Mouse (Mus musculus) layer of hippocampus, adult 11-12 months (tissue): ENCODE results near the gene H2-T3.
"Not testable (repeated sequence)": the region's sequence is repeated elsewhere in the genome, so short reads cannot be mapped to it uniquely, and the experiment has no call there.

Experiments used
- DNase-seq: peaks from one replicate; pipeline ENCODE4 v3.0.0; 2022; ENCODE audit warnings: low spot score

The H2-T3 gene

GRCm38 (mm10) chr17:36190169-36190507, at the start of gene H2-T3:
Gene H2-T3 (minus strand): TSS chr17:36190287.
- DNase-seq, result no peak

- no peak for DNase-seq
Measured at GRCm38 (mm10) chr17:36237321-36237921, 47.3 kb upstream of the H2-T3 start.

DNA sequence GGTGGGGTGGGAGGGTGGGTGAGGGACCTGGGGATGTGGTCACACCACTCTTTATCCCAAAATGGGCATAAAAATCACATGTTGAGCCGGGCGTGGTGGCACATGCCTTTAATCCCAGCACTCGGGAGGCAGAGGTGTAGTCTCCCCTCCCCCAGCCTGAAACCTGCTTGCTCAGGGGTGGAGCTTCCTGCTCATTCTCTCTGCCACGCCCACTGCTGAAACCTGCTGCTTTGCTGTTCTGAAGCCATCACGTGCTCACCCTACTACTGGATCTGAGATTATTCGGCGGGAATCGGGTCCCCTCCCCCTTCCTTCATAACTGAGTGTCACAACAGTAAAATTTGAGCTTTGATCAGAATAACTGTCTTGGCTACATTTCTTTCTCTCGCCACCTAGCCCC, 45.2 kb upstream of the H2-T3 start:
- DNase-seq, result not testable (repeated sequence)

- DNase-seq, result no peak
Measured at GRCm38 (mm10) chr17:36233572-36233971, 43.5 kb upstream of the H2-T3 start.

GRCm38 (mm10) chr17:36231318-36231717, 41.2 kb upstream of the H2-T3 start:
- DNase-seq, result peak; percentile 40

DNA sequence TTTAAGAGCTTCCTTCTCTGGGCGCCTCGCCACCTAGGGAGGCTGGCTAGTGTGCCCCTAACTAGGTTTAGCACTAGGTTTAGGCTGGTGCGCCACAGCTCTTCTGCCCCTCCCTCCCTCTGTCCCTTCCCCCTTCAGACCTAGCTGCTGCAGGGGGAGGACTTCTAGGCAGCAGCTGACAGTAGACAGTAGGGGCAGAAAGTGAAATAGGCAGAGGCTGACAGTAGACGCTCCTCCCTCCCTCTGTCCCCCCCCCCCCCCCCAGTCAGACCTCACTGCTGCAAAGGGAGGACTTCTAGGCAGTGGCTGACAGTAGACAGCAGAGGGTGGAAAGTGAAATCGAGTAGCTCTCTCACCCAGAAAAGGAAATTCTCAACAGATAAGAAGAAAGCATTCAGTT, 39.0 kb upstream of the H2-T3 start:
- no peak for DNase-seq

DNA sequence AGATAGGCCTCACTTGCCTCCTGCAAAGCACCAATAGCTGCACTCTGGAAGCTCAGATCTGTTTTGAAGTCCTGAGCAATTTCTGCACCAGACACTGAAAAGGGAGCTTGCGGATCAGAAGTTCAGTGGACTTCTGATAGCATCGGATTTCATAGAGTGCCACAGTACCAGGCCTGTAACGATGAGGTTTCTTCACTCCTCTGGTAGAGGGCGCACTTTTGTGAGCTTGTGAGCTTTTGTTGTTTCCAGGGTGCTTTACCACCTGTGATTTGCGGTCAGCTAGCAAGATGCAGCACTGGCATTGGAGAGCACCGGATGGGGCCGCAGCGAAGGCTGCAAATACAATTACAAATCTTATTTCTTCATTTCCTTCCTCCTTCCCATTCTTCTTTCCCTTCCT, 36.8 kb upstream of the H2-T3 start:
- no peak for DNase-seq

DNA sequence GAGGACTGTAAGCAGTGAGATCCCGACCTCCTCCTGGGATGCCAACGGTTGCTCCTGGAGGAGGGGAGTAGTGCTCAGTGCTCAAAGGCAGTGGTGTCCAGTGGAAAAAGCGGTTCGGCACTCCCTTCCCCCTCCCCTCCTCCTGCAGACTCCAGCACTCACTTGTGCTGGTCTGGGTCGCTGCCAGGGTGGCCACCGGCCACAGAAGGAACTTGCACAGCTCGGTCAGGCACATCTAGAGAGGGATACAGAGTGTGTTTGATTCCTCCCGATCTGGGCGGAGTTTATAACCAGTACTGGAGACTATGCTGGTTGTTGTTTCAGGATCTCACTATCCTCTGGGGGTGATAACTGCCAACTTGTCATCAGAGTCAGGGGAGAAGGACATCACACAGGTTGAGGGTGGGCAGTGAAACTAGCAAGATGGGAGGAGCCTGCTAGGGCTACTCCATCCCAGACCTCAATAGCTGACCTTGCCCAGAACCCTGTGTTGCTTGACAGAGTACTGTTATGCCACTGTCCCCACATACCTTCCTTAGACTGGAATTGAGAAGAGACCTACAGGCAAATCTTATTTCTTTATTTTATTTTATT, 35.2 kb upstream of the H2-T3 start:
- DNase-seq, result no peak

GRCm38 (mm10) chr17:36224451-36224850, 34.4 kb upstream of the H2-T3 start:
- no peak for DNase-seq

DNA sequence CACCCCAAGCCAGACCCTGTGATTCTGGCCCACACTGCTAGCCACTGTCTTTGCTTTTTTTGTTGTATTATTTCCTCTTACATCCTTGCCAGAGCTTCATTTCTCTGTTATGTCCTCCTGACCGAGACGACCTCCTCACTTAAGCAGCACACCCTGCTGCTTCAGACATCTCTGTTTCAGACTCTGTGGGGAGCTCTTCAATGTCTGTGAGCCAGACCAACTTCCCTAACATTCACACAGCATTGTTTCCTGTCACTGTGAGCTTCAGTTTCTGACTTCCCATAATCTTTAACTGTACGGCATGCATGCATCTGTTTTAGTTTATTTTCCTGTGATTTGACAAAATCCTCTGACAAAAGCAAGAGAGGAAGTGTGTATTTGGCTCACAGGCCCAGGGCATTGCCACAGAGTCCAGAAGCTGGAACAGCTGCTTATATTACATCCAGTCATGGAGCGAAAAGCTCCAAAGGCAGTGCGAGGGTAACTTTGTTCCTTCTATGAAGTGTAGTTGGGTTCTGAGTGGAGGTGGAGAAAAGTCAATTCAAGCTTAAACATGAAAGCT, 28.6 kb upstream of the H2-T3 start:
- DNase-seq, result no peak

GRCm38 (mm10) chr17:36215586-36215985, 25.5 kb upstream of the H2-T3 start:
- DNase-seq, result no peak

DNA sequence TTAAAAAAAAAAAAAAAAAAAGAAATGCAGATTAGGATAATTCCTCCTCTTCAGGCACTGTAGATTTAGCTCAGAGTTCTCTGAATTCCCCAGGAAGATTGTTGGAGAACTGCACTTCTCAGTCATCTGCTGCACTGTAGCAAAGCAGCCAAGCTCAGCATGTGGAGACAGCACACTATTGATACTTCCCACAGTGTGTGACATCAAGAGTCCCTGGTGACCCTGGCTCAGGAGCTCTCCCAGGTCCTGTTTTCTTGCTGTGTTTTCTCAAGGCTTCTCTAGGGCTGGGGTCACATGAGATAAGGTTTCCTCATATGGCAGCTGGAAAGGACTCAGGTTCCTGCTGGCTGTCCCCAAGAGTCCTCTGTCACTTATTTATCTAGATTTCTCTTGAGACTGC, 16.8 kb upstream of the H2-T3 start:
- no peak for DNase-seq

GRCm38 (mm10) chr17:36205862-36206261, 15.8 kb upstream of the H2-T3 start:
- no peak for DNase-seq

- no peak for DNase-seq
Measured at GRCm38 (mm10) chr17:36205456-36205855, 15.4 kb upstream of the H2-T3 start.

DNA sequence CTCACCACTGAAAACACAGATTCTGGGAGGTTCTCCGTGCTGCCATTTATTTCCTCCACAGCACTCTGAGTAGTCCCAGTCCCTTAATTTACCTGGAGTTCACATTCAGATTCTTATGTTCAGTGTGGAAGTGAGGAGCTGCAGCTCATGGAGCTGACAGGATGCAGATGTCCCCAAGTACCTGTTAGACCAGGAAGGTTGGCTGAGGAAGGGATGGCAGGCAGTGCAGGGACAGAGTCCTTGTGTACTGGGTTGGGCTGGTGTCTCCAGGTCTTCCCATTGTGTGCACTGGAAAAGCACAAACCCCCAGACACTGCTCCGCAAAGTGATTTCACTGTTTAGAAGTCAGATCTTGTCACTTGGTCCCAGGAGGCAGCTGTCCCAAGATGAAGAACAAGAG, 11.8 kb upstream of the H2-T3 start:
- no peak for DNase-seq

DNA sequence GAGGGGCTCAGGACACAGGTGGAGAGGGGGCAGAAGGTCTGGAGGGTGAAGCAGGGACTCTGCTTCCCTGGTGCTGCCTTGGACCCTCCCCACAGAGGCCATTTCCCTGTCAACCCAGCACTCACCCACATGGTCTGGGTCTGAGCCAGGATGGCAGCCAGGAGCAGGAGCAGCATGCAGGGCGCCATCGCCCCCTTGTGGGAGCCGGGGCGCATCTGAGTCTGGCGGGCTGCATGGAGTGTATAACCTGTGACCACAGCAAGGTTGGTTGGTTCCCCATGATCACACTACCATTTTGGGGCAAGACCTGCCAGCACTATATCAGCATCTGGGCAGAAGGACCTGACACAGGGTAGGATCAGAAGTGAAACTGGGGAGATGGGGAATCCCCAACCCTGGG, 8.2 kb upstream of the H2-T3 start:
- DNase-seq, result no peak

DNA sequence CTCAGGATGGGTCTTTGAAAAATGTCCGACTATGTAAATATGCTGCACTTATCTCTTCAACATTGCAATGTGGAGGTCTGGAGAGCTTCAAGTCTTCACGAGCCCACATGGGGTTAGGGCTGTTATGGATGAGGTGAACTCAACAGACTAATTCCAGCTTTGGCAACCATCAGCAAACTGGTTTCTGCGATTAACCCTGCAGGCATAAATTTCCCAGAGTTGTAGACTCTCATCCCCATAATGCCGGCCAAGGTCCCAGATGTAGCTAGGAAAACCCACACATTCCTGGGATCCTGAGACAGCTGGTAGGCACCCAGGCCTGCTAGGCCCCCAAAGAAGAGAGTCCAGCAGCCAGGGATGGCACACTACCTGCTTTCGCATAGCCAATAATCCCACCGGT, 4.4 kb upstream of the H2-T3 start:
- no peak for DNase-seq

- peak; percentile 64 for DNase-seq
Measured at GRCm38 (mm10) chr17:36193546-36194141, 3.6 kb upstream of the H2-T3 start.

- no peak for DNase-seq
Measured at GRCm38 (mm10) chr17:36192371-36192770, 2.3 kb upstream of the H2-T3 start.

GRCm38 (mm10) chr17:36189491-36190168, 457 bp downstream of the H2-T3 start:
- DNase-seq, result no peak

DNA sequence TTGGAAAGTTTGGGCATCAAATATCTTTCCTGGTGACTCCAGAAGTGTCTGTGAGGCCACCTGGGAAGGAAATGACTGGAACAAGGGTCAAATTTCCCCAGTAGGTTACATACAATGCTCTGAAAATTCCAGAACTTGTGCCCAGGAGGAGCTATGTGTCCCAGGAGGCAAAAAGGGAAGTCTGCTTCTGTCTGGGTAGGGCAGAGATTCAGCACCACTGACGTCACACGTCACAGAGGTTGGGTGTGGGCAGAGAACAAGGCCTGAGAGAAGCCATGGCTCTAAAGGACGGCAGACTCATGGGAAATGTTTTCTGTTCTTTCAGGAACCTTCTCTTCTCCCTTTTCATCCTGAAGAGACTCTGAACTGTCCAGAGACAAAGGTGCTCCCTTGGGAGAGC, 2.5 kb downstream of the H2-T3 start:
- no peak for DNase-seq

GRCm38 (mm10) chr17:36182212-36182611, 7.9 kb downstream of the H2-T3 start:
- DNase-seq, result no peak

- DNase-seq, result not testable (repeated sequence)
Measured at GRCm38 (mm10) chr17:36179446-36179845, 10.6 kb downstream of the H2-T3 start.
